Mouse (Mus musculus) hindbrain, embryonic 11.5 days (tissue): ENCODE measurements around the gene Poc5. TPM values are rescaled to one million over a fixed set of nuclear protein-coding genes. Genes with fewer than 3 reads are reported as not detected.

ENCODE experiments used
- ATAC-seq: fragments of 200-750 bp; cut with Nextera tagmentation; 2 replicates; pipeline ENCODE4 v1.8.0; 2017; ENCODE audit warnings: mild to moderate bottlenecking, moderate TSS enrichment, moderate library complexity; ENCODE audit not compliant: low FRiP score
- DNase-seq: peaks from one replicate; pipeline ENCODE4 v3.0.0-alpha.2; 2015; ENCODE audit warnings: low spot score
- H3K27ac ChIP-seq: fragments of 300-500 bp; sonication (generic); 2 replicates; pipeline ENCODE4 v1.5.1; 2014; ENCODE audit warnings: mild to moderate bottlenecking, low read depth, low read length
- H3K27me3 ChIP-seq: fragments of 300-500 bp; sonication (generic); 2 replicates; pipeline ENCODE4 v1.6.1; 2014; ENCODE audit warnings: mild to moderate bottlenecking, low read length, moderate library complexity, mixed read lengths; ENCODE audit not compliant: control insufficient read depth, insufficient read depth
- H3K36me3 ChIP-seq: fragments of 300-500 bp; sonication (generic); 2 replicates; pipeline ENCODE4 v1.6.1; 2014; ENCODE audit warnings: mild to moderate bottlenecking, low read length, moderate library complexity, mixed read lengths; ENCODE audit not compliant: control insufficient read depth, insufficient read depth
- H3K4me1 ChIP-seq: fragments of 300-500 bp; sonication (generic); replicated peaks from 2 replicates; pipeline ENCODE4 v1.6.1; 2014; ENCODE audit warnings: low read length, mixed read lengths; ENCODE audit not compliant: control insufficient read depth, insufficient read depth
- H3K4me2 ChIP-seq: fragments of 300-500 bp; sonication (generic); replicated peaks from 2 replicates; pipeline ENCODE4 v1.6.1; 2014; ENCODE audit warnings: mild to moderate bottlenecking, low read depth, low read length
- H3K4me3 ChIP-seq: fragments of 300-500 bp; sonication (generic); 2 replicates; pipeline ENCODE4 v1.5.1; 2014; ENCODE audit warnings: low read depth, low read length
- H3K9ac ChIP-seq: fragments of 300-500 bp; sonication (generic); 2 replicates; pipeline ENCODE4 v1.6.1; 2014; ENCODE audit warnings: low read depth, low read length
- H3K9me3 ChIP-seq: fragments of 300-500 bp; sonication (generic); 2 replicates; pipeline ENCODE4 v1.6.1; 2016; ENCODE audit warnings: low read length; ENCODE audit not compliant: control insufficient read depth
- WGBS: fragments of 180-500 bp; shearing (Covaris S2); extraction: QIAGEN DNeasy Blood & Tissue Kit; methylation state at CpG from one replicate; pipeline ENCODE4 v1.1.7; 2014; 5-methylcytosine and 5-hydroxymethylcytosine counted together
- polyA plus RNA-seq: library from polyadenylated mRNA; unstranded; fragments of >200 nt; fragmentation: Nextera tagmentation; extraction: Ambion mirVana; gene quantifications from 2 replicates; pipeline ENCODE4 v1.2.1, GENCODE M21; 2014

The Poc5 gene
- polyA plus RNA-seq, 1 experiment from 2014 or later, result 33.6 TPM

- no peak for ATAC-seq
- no peak overlapping the region for H3K9ac ChIP-seq
- no peaks in the 10 kb centered on the region for H3K27me3 ChIP-seq
- H3K27ac ChIP-seq, result no peak overlapping the region
- H3K9me3 ChIP-seq, result no peaks in the 10 kb centered on the region
- H3K4me2 ChIP-seq, result no peak overlapping the region
- no peaks in the 10 kb centered on the region for H3K36me3 ChIP-seq
- DNase-seq, result no peak
- no peak overlapping the region for H3K4me3 ChIP-seq
- WGBS, result 96% methylated on average over 5 of the region's 5 CpGs
- no peaks in the 10 kb centered on the region for H3K4me1 ChIP-seq
Measured at GRCm38 (mm10) chr13:96458018-96458417, 69.9 kb downstream of the Poc5 start.

- Histone ChIP-seq H3K27me3 (no peaks in the 10 kb centered on the region), H3K27ac (no peak overlapping the region), H3K4me1 (no peaks in the 10 kb centered on the region), H3K36me3 (no peaks in the 10 kb centered on the region), H3K4me3 (no peak overlapping the region), H3K4me2 (no peak overlapping the region), H3K9me3 (no peaks in the 10 kb centered on the region), H3K9ac (no peak overlapping the region)
- ATAC-seq (no peak), DNase-seq (no peak)
- WGBS, result 81% methylated on average over 4 of the region's 4 CpGs
Measured at GRCm38 (mm10) chr13:96458606-96459005, 70.5 kb downstream of the Poc5 start.

GRCm38 (mm10) chr13:96462644-96463043 lies 74.5 kb downstream of the Poc5 start:
- Histone ChIP-seq H3K4me2 (no peak overlapping the region), H3K27me3 (no peaks in the 10 kb centered on the region), H3K9me3 (no peaks in the 10 kb centered on the region), H3K4me3 (no peak overlapping the region), H3K9ac (no peak overlapping the region), H3K4me1 (no peaks in the 10 kb centered on the region), H3K27ac (no peak overlapping the region), H3K36me3 (no peaks in the 10 kb centered on the region)
- ATAC-seq (no peak), DNase-seq (no peak)
- WGBS, result 81% methylated on average over 1 of the region's 1 CpGs

GRCm38 (mm10) chr13:96465315-96465714 lies 77.2 kb downstream of the Poc5 start:
- WGBS, result 45% methylated on average over 5 of the region's 5 CpGs

More at GRCm38 (mm10) chr13:96465315-96465714, 77.2 kb downstream of the Poc5 start:
- Histone ChIP-seq H3K4me2 (no peak overlapping the region), H3K27me3 (no peaks in the 10 kb centered on the region), H3K4me3 (no peak overlapping the region), H3K9me3 (no peaks in the 10 kb centered on the region), H3K27ac (no peak overlapping the region), H3K4me1 (no peaks in the 10 kb centered on the region), H3K9ac (no peak overlapping the region), H3K36me3 (no peaks in the 10 kb centered on the region)
- no peak for ATAC-seq
- no peak for DNase-seq

Other genes with a start within 250 kb of the Poc5 start
- not detected in 2 replicates for gene Ankdd1b, start 82.9 kb downstream of the Poc5 start, polyA plus RNA-seq
- not detected in 2 replicates for gene Gm17622, start 102.4 kb downstream of the Poc5 start, polyA plus RNA-seq
- gene Polk, start 154.3 kb downstream of the Poc5 start, polyA plus RNA-seq, result 6.7 and 8.2 TPM in 2 replicates
- 7.9 and 11.6 TPM in 2 replicates for gene Col4a3bp, start 154.3 kb downstream of the Poc5 start, polyA plus RNA-seq